Mouse (Mus musculus): ENCODE results near the gene Polrmt. TPM values are rescaled to one million over a fixed set of nuclear protein-coding genes. Genes with fewer than 3 reads are reported as not detected.

The Polrmt gene
- polyA plus RNA-seq, 1 experiment from 2014 or later = 46.2 TPM

DNA sequence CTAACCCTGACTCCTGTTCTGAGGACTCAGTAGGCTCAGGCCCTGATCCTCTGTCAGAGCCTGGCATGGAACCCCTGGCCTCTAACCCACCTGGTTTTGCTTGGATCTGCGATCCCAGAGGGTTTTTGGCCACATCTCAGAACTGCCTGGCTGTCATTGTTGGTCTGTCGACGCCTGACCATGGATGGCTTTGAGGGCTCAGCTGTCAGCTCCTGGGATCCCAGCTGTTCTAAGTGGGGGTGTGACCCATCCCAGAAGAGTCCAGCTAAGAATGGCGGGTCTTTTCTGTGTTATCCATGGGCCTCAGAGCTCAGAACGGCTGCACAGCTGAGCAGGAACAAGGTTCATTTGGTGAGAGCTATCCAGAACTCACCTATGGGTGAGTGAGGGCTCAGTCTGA is 25.3 kb downstream of the Polrmt start:
- Histone ChIP-seq H3K27me3 (ENCODE audit: control insufficient read depth, insufficient read depth, low read depth, low read length) (peaks cover 24% of the 10 kb centered on the region), H3K27ac (ENCODE audit: low read length) (no peak overlapping the region), H3K4me3 (ENCODE audit: low read length) (no peak overlapping the region), H3K9ac (ENCODE audit: low read length) (no peak overlapping the region), H3K4me2 (ENCODE audit: low read depth, low read length) (no peak overlapping the region), H3K36me3 (ENCODE audit: control insufficient read depth, insufficient read depth, low read length) (no peaks in the 10 kb centered on the region), H3K9me3 (ENCODE audit: control insufficient read depth, low read length) (no peaks in the 10 kb centered on the region), H3K4me1 (replicated peaks; ENCODE audit: control insufficient read depth, insufficient read depth, low read length) (peaks cover 13% of the 10 kb centered on the region)
- ATAC-seq (ENCODE audit: low read depth) = no peak
- 52% methylated on average over 5 of the region's 5 CpGs for WGBS

DNA sequence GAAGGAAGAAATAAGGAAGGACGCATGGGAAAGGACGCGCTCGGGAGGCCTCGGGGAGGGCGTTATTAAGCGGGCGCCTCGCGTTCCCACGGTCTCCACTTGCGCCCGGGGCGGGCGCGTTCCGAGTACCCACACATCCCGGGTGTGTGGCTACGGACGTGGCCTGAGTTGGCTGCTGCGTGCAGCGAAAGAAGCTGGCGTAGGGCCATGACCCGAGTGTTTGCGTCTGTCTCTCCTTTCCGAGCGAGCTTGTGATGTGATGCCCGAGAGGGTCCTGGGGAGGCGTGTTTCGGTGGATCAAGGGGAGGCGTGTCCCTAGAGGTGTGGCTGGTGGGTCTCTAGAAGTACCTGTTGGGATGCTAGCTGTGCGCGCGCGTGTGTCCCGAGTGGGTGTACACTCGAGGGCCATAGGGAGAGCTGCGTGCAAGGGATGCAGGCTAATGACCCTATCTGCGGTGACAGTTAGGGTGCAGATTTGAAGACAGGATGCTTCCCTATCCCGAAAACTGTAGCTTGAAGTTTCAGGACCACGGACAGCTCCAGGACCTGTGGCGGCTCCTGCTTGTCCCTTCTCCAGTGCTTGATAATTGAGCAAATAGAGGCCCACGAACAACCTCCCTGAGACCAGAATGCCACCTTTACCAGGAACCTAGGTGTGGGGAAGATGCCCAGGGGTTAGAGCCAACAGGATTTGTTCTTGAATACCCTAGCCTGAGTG is 28.6 kb downstream of the Polrmt start:
- peak overlapping the region; percentile 14; the same call in 1 of the 2 replicates for H3K4me3 ChIP-seq (ENCODE audit: low read length)
- H3K9ac ChIP-seq (ENCODE audit: low read length) = no peak overlapping the region
- no peak for ATAC-seq (ENCODE audit: low read depth)
- 5% methylated on average over 43 of the region's 43 CpGs for WGBS
- H3K36me3 ChIP-seq (ENCODE audit: control insufficient read depth, insufficient read depth, low read length) = no peaks in the 10 kb centered on the region
- H3K27me3 ChIP-seq (ENCODE audit: control insufficient read depth, insufficient read depth, low read depth, low read length) = peaks cover 37% of the 10 kb centered on the region
- H3K4me1 ChIP-seq (replicated peaks; ENCODE audit: control insufficient read depth, insufficient read depth, low read length) = peaks cover 13% of the 10 kb centered on the region
- no peak overlapping the region for H3K27ac ChIP-seq (ENCODE audit: low read length)
- H3K9me3 ChIP-seq (ENCODE audit: control insufficient read depth, low read length) = no peaks in the 10 kb centered on the region
- H3K4me2 ChIP-seq (ENCODE audit: low read depth, low read length) = peak overlapping the region; percentile 79; the same call in 1 of the 2 replicates

DNA sequence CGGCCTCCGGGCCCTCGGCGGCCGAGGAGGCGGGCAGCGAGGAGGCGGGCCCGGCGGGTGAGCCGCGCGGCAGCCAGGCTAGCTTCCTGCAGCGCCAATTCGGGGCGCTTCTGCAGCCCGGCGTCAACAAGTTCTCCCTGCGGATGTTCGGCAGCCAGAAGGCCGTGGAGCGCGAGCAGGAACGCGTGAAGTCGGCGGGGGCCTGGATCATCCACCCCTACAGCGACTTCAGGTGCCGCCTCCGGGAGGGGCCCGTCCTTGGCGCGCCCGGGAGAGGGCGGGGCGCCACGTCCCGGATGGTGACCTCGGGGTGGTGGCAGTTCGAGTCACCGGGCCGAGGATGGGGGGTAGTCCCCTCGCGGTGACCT is 29.4 kb downstream of the Polrmt start:
- Histone ChIP-seq H3K9ac (ENCODE audit: low read length) (peak overlapping the region; percentile 54), H3K36me3 (ENCODE audit: control insufficient read depth, insufficient read depth, low read length) (peaks cover 2% of the 10 kb centered on the region; the same call in 1 of the 2 replicates), H3K4me2 (ENCODE audit: low read depth, low read length) (peak overlapping the region; percentile 79), H3K9me3 (ENCODE audit: control insufficient read depth, low read length) (no peaks in the 10 kb centered on the region), H3K27me3 (ENCODE audit: control insufficient read depth, insufficient read depth, low read depth, low read length) (peaks cover 37% of the 10 kb centered on the region), H3K4me3 (ENCODE audit: low read length) (peak overlapping the region; percentile 61), H3K27ac (ENCODE audit: low read length) (no peak overlapping the region), H3K4me1 (replicated peaks; ENCODE audit: control insufficient read depth, insufficient read depth, low read length) (peaks cover 13% of the 10 kb centered on the region)
- no peak for ATAC-seq (ENCODE audit: low read depth)
- under 1% methylated on average over 44 of the region's 44 CpGs for WGBS

DNA sequence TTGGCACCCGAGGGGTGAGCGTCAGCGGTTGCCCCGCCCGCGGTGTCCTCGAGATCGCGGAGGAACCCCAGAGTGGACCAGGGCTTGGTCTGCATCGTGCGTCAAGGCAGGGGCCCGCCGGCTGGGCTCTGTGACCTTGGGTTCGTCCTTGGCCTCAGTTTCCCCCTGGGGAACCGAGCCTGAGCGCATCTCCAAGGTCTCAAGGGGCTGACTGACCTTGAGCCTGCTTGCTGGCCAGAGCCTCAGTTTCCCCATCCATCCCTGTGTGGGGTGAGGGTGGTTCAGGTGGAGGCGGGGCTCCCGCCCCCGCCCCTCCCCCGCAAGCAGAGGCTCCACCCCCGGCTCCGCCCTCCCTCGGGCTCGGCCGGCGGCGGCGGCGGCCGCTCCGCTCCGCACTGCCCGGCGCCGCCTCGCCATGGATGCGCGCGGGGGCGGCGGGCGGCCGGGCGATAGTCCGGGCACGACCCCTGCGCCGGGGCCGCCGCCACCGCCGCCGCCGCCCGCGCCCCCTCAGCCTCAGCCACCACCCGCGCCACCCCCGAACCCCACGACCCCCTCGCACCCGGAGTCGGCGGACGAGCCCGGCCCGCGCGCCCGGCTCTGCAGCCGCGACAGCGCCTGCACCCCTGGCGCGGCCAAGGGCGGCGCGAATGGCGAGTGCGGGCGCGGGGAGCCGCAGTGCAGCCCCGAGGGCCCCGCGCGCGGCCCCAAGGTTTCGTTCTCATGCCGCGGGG is 30.0 kb downstream of the Polrmt start, which contains the start of gene Hcn2:
Gene Hcn2 (plus strand): TSS at position 381 of the 734 bp plus-strand sequence.
- no peak within 1 kb of the TSS for H3K27ac ChIP-seq (ENCODE audit: low read length)
- WGBS = 2% methylated on average over 57 of the region's 91 CpGs
- peaks cover 7% of the 10 kb centered on the region for H3K36me3 ChIP-seq (ENCODE audit: control insufficient read depth, insufficient read depth, low read length)
- H3K9ac ChIP-seq (ENCODE audit: low read length) = peak within 1 kb of the TSS; percentile 54
- ATAC-seq (ENCODE audit: low read depth) = peak; percentile 18; the same call in 1 of the 2 replicates
- H3K4me1 ChIP-seq (replicated peaks; ENCODE audit: control insufficient read depth, insufficient read depth, low read length) = peaks cover 13% of the 10 kb centered on the region
- peak within 1 kb of the TSS; percentile 61 for H3K4me3 ChIP-seq (ENCODE audit: low read length)
- peak within 1 kb of the TSS; percentile 79 for H3K4me2 ChIP-seq (ENCODE audit: low read depth, low read length)
- H3K27me3 ChIP-seq (ENCODE audit: control insufficient read depth, insufficient read depth, low read depth, low read length) = peaks cover 37% of the 10 kb centered on the region
- no peaks in the 10 kb centered on the region for H3K9me3 ChIP-seq (ENCODE audit: control insufficient read depth, low read length)

DNA sequence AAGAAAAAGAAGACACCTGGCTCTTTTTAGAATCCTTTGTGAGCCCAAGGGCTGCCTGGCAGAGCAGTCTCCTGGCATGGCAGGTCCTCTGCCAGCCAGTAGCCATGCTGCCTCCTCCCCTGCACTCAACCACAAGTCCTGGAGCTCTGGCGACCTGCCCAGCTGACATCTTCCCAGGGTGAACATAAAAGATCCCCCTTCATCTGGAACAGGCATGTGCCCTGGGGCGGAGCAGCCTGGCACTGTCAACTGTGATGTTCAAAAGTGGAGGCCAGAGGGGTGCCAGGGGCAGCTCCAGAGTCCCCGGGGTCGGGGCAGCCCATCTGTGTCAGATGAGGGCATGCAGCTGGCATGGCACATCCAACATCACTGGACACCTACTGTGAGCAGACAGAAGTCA is 31.4 kb downstream of the Polrmt start:
- Histone ChIP-seq H3K4me3 (ENCODE audit: low read length) (no peak overlapping the region), H3K9me3 (ENCODE audit: control insufficient read depth, low read length) (no peaks in the 10 kb centered on the region), H3K27ac (ENCODE audit: low read length) (no peak overlapping the region), H3K4me1 (replicated peaks; ENCODE audit: control insufficient read depth, insufficient read depth, low read length) (peaks cover 13% of the 10 kb centered on the region), H3K4me2 (ENCODE audit: low read depth, low read length) (no peak overlapping the region), H3K9ac (ENCODE audit: low read length) (no peak overlapping the region), H3K36me3 (ENCODE audit: control insufficient read depth, insufficient read depth, low read length) (peaks cover 21% of the 10 kb centered on the region), H3K27me3 (ENCODE audit: control insufficient read depth, insufficient read depth, low read depth, low read length) (peaks cover 37% of the 10 kb centered on the region)
- ATAC-seq (ENCODE audit: low read depth) = no peak
- 55% methylated on average over 4 of the region's 4 CpGs for WGBS

DNA sequence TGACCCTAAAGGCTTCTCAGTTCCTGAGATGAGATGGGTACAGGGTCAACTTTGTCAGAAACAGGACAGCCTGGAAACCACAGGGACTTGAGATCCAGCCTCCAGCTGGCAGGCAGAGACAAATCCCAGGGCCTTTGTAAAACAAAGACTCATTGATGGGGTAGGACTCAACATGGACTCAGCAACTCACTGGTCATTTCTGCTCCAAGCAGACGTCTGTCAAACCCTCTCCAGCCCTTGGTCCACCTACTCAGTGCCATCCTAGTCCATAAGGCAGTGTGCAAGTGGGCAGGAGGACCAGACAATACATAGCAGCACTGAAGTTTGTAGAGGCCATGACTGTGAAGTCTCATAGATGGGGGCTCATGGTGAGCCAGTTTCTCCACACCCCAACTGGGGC is 33.2 kb downstream of the Polrmt start:
- no peak overlapping the region for H3K9ac ChIP-seq (ENCODE audit: low read length)
- WGBS = 20% methylated on average over 1 of the region's 1 CpGs
- H3K4me3 ChIP-seq (ENCODE audit: low read length) = no peak overlapping the region
- no peaks in the 10 kb centered on the region for H3K9me3 ChIP-seq (ENCODE audit: control insufficient read depth, low read length)
- no peak overlapping the region for H3K27ac ChIP-seq (ENCODE audit: low read length)
- H3K4me1 ChIP-seq (replicated peaks; ENCODE audit: control insufficient read depth, insufficient read depth, low read length) = peaks cover 21% of the 10 kb centered on the region
- H3K36me3 ChIP-seq (ENCODE audit: control insufficient read depth, insufficient read depth, low read length) = peaks cover 33% of the 10 kb centered on the region
- peaks cover 33% of the 10 kb centered on the region for H3K27me3 ChIP-seq (ENCODE audit: control insufficient read depth, insufficient read depth, low read depth, low read length)
- ATAC-seq (ENCODE audit: low read depth) = no peak
- no peak overlapping the region for H3K4me2 ChIP-seq (ENCODE audit: low read depth, low read length)

DNA sequence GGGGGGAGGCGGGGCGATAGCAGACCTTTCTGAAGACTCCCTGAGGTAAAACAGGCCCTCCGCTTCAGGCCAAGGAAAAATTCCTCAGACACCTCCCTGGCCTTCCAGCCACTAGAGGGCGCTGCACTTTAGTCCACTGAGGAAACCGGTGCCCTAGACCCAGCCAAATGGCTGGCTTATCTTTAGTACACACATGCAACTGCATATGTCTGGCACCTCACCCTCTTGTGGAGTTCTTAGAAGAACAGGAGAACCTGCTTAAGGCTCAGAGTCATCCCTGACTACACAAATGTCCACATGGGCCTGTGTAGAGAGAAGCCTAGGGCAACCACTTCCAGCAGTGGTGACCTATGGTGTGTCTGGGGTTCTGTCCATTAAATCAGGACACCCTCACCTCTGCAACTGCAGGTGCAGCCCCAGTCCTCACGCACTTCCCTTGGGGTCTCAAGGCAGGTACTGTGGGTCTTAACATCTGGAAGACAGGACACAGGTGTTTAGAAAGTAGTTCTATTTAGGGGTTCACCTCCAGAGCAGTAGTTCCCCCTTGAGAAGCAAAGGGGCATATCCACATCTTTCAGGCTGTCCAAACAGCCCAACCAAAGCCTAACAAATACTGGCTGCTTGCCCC is 33.8 kb downstream of the Polrmt start:
- Histone ChIP-seq H3K9me3 (ENCODE audit: control insufficient read depth, low read length) (no peaks in the 10 kb centered on the region), H3K27me3 (ENCODE audit: control insufficient read depth, insufficient read depth, low read depth, low read length) (peaks cover 29% of the 10 kb centered on the region), H3K4me3 (ENCODE audit: low read length) (no peak overlapping the region), H3K4me2 (ENCODE audit: low read depth, low read length) (no peak overlapping the region), H3K9ac (ENCODE audit: low read length) (no peak overlapping the region), H3K36me3 (ENCODE audit: control insufficient read depth, insufficient read depth, low read length) (peaks cover 33% of the 10 kb centered on the region), H3K27ac (ENCODE audit: low read length) (no peak overlapping the region), H3K4me1 (replicated peaks; ENCODE audit: control insufficient read depth, insufficient read depth, low read length) (peaks cover 19% of the 10 kb centered on the region)
- ATAC-seq (ENCODE audit: low read depth) = peak; percentile 47
- 13% methylated on average over 5 of the region's 6 CpGs for WGBS

DNA sequence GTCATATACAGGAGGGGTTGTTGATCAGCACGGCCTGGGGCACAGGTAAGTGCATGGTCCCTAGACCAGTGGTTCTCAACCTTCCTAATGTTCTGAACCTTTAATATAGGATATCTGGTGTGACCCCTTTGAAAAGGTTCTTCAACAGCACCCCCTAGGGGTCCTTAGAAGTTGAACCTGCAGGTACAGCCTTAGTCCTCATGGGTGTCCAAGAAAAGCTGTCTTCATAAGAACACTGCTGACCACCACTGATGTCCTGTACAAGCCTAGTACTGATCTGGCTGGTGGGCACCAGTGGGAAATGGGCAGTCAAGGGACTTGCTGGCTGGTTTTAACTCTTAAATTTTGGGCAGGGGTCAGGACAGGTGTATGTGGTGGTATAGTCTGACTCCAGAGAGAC is 34.4 kb downstream of the Polrmt start:
- H3K4me2 ChIP-seq (ENCODE audit: low read depth, low read length) = no peak overlapping the region
- peaks cover 14% of the 10 kb centered on the region for H3K4me1 ChIP-seq (replicated peaks; ENCODE audit: control insufficient read depth, insufficient read depth, low read length)
- H3K27ac ChIP-seq (ENCODE audit: low read length) = no peak overlapping the region
- ATAC-seq (ENCODE audit: low read depth) = peak; percentile 2; the same call in 1 of the 2 replicates
- 50% methylated on average over 1 of the region's 1 CpGs for WGBS
- no peak overlapping the region for H3K4me3 ChIP-seq (ENCODE audit: low read length)
- peaks cover 23% of the 10 kb centered on the region for H3K27me3 ChIP-seq (ENCODE audit: control insufficient read depth, insufficient read depth, low read depth, low read length)
- peaks cover 33% of the 10 kb centered on the region for H3K36me3 ChIP-seq (ENCODE audit: control insufficient read depth, insufficient read depth, low read length)
- H3K9ac ChIP-seq (ENCODE audit: low read length) = no peak overlapping the region
- H3K9me3 ChIP-seq (ENCODE audit: control insufficient read depth, low read length) = no peaks in the 10 kb centered on the region

DNA sequence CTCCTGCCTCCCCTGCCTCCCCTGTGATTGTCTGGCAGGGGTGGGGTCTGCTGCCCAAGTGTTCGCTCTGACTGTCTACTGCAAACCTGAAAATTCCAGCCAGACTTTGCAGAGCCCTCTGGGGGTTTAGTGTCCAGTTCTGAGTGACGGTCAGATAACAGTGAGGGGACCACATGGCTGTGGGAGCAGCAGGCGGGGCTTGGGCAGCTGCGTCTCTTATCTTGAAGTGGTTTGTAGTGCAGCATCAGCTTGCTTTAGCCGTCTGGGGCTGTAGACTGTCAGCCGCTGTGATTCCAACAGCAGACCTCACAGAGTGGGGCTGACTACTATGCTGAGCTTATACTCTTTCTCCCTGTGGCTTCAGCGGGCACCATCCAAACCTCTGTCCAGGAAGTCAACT is 37.1 kb downstream of the Polrmt start:
- Histone ChIP-seq H3K27ac (ENCODE audit: low read length) (no peak overlapping the region), H3K9ac (ENCODE audit: low read length) (0 out of 2 replicates have a peak overlapping the region, but pooled peaks have one; percentile 15), H3K36me3 (ENCODE audit: control insufficient read depth, insufficient read depth, low read length) (peaks cover 33% of the 10 kb centered on the region), H3K4me3 (ENCODE audit: low read length) (no peak overlapping the region), H3K4me2 (ENCODE audit: low read depth, low read length) (no peak overlapping the region), H3K9me3 (ENCODE audit: control insufficient read depth, low read length) (no peaks in the 10 kb centered on the region), H3K4me1 (replicated peaks; ENCODE audit: control insufficient read depth, insufficient read depth, low read length) (peaks cover 30% of the 10 kb centered on the region), H3K27me3 (ENCODE audit: control insufficient read depth, insufficient read depth, low read depth, low read length) (no peaks in the 10 kb centered on the region)
- no peak for ATAC-seq (ENCODE audit: low read depth)
- 47% methylated on average over 7 of the region's 7 CpGs for WGBS

Data from lung, embryonic 16.5 days (tissue).